Mouse (Mus musculus) forelimb bud, embryonic 11.5 days (tissue): ENCODE measurements around the gene Creb3l1.

Experiments
- DNase-seq: peaks from one replicate; pipeline ENCODE4 v3.0.0-alpha.2; 2012; ENCODE audit warnings: low read depth, low spot score

Creb3l1 gene

GRCm38 (mm10) chr2:91964610-91965204, 59.6 kb downstream of the Creb3l1 start:
- DNase-seq = no peak

GRCm38 (mm10) chr2:91963443-91963932, 60.8 kb downstream of the Creb3l1 start:
- DNase-seq = peak; percentile 92

GRCm38 (mm10) chr2:91962864-91963401, 61.4 kb downstream of the Creb3l1 start:
- no peak for DNase-seq

- no peak for DNase-seq
Measured at GRCm38 (mm10) chr2:91961901-91962761, 62.2 kb downstream of the Creb3l1 start.

- no peak for DNase-seq
Measured at GRCm38 (mm10) chr2:91960459-91960858, 63.8 kb downstream of the Creb3l1 start.

GRCm38 (mm10) chr2:91959544-91960410, 64.5 kb downstream of the Creb3l1 start:
- no peak for DNase-seq

- no peak for DNase-seq
Measured at GRCm38 (mm10) chr2:91958701-91959457, 65.4 kb downstream of the Creb3l1 start.

GRCm38 (mm10) chr2:91958049-91958448, 66.3 kb downstream of the Creb3l1 start:
- no peak for DNase-seq

- DNase-seq = no peak
Measured at GRCm38 (mm10) chr2:91957096-91957495, 67.2 kb downstream of the Creb3l1 start.

GRCm38 (mm10) chr2:91955875-91956274, 68.4 kb downstream of the Creb3l1 start:
- DNase-seq = no peak

GRCm38 (mm10) chr2:91955121-91955591, 69.1 kb downstream of the Creb3l1 start:
- DNase-seq = no peak

GRCm38 (mm10) chr2:91953825-91954224, 70.5 kb downstream of the Creb3l1 start:
- DNase-seq = no peak

GRCm38 (mm10) chr2:91950275-91951085, 73.8 kb downstream of the Creb3l1 start:
- no peak for DNase-seq

- no peak for DNase-seq
Measured at GRCm38 (mm10) chr2:91949411-91950274, 74.7 kb downstream of the Creb3l1 start.

- no peak for DNase-seq
Measured at GRCm38 (mm10) chr2:91948792-91949241, 75.5 kb downstream of the Creb3l1 start.

- no peak for DNase-seq
Measured at GRCm38 (mm10) chr2:91948151-91948509, 76.2 kb downstream of the Creb3l1 start.

- no peak for DNase-seq
Measured at GRCm38 (mm10) chr2:91947397-91948150, 76.7 kb downstream of the Creb3l1 start.

GRCm38 (mm10) chr2:91946836-91947235, 77.5 kb downstream of the Creb3l1 start:
- no peak for DNase-seq
